Mouse (Mus musculus): ENCODE measurements around the gene Arhgap30.

- TF ChIP-seq EP300 (IDR thresholded peaks at IDR 0.05; ENCODE audit: low read depth), result no peak
- TF ChIP-seq CTCF (IDR thresholded peaks at IDR 0.05; ENCODE audit: low read depth), result no peak
These were observed 51.4 kb downstream of the Arhgap30 start for GRCm38 (mm10) chr1:171440025-171440725.

All from heart, postnatal 0 days (tissue).